Mouse (Mus musculus): Measurements from ENCODE around the gene Arhgap5. TPM values are rescaled to one million over a fixed set of nuclear protein-coding genes. Genes with fewer than 3 reads are reported as not detected.

The Arhgap5 gene
- polyA plus RNA-seq, 1 experiment = 7.3 TPM

DNA sequence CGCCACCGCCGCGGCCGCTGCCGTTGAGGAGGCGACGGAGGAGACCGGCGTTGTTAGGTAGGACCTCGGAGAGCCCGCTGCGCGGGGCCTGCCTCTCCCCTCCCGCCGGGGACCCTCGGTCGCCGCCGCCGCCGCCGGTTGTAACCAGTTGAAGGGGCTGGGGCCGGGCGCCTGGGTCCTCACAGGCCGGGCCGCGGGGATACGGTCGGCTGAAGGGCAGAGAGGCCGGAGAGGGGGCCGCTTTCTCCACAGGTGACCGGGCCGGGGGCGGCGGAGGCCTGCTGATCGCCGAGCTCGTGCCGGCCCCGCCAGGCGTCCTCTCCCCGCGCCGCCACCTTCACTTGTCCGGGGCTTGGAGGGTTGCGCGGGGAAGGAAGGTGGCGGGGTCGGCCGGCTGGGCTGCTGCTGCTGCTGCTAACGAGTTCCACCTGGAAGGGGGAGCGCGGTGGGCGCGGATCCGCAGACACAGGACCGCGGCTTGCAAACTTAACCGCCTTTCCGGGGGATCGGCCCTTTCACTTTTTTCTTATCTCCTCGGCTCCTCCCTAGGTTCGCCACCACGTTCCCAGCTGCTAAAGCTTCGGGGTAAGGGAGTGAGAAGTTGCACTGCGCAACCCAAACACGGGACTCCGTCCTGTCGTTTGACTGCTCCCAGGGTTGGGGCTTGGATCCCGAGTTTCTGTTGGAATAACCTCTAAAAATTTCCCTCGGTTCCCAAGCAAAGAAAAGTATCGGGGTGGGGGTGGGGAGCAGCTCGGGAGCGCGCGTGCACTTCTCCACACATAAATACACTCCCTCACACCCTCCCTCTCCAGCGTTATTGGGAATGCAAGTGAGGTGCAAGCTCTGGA lies 784 bp downstream of the Arhgap5 start:
- Histone ChIP-seq H3K27me3 (ENCODE audit: control insufficient read depth, insufficient read depth, insufficient read length) (no peaks in the 10 kb centered on the region), H3K4me3 (ENCODE audit: insufficient read depth, poor library complexity, severe bottlenecking) (peak overlapping the region; percentile 77)
- no peak for TF ChIP-seq MYOG (IDR thresholded peaks at IDR 0.05; ENCODE audit: control insufficient read depth, extremely low read depth, insufficient read length)
- no peak for TF ChIP-seq CTCF (IDR thresholded peaks at IDR 0.05; ENCODE audit: control insufficient read depth, insufficient read depth, insufficient read length)
- TF ChIP-seq MAX (IDR thresholded peaks at IDR 0.05) = no peak
- TF ChIP-seq MYOD1 (IDR thresholded peaks at IDR 0.05; ENCODE audit: control insufficient read depth, insufficient read length, low read depth) = no peak
- TF ChIP-seq USF1 (IDR thresholded peaks at IDR 0.05; ENCODE audit: low read depth) = no peak
- TF ChIP-seq CEBPB (IDR thresholded peaks at IDR 0.05; ENCODE audit: low read depth) = no peak
- no peak for TF ChIP-seq FOSL1 (IDR thresholded peaks at IDR 0.05; ENCODE audit: insufficient read depth, low read length, poor library complexity, severe bottlenecking)

DNA sequence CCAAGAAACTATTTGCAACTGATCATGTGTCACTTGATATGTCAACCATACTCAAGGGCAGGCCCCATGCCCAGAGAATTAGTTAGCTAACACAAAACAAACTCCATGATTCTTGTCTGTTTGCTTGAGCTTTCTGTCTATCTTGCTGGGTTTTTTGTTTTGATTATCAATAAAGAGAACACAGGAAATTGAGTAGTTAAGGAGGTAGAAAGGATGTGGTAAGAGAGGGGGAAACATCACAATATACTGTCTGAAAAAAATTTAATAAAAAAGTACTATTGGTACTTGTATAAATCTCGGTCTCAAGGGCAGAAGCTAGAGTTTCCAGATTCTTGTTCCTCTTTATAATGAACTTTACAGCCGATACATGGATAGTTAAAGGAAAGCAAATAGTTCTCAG lies 20.9 kb downstream of the Arhgap5 start:
- H3ac ChIP-seq (ENCODE audit: control insufficient read depth, insufficient read length, low read depth) = no peak overlapping the region
- peaks cover 8% of the 10 kb centered on the region for H3K36me3 ChIP-seq (ENCODE audit: control insufficient read depth, insufficient read depth)
- H3K79me3 ChIP-seq (ENCODE audit: low read depth) = peaks cover 61% of the 10 kb centered on the region
- H3K4me3 ChIP-seq (ENCODE audit: insufficient read depth, poor library complexity, severe bottlenecking) = no peak overlapping the region
- TF ChIP-seq MYOD1 (IDR thresholded peaks at IDR 0.05; ENCODE audit: control insufficient read depth, insufficient read length, low read depth) (no peak), CTCF (IDR thresholded peaks at IDR 0.05; ENCODE audit: control insufficient read depth, insufficient read depth, insufficient read length) (no peak), FOSL1 (IDR thresholded peaks at IDR 0.05; ENCODE audit: insufficient read depth, low read length, poor library complexity, severe bottlenecking) (no peak), MAX (IDR thresholded peaks at IDR 0.05) (no peak), CEBPB (IDR thresholded peaks at IDR 0.05; ENCODE audit: low read depth) (no peak), USF1 (IDR thresholded peaks at IDR 0.05; ENCODE audit: low read depth) (no peak), MYOG (IDR thresholded peaks at IDR 0.05; ENCODE audit: control insufficient read depth, extremely low read depth, insufficient read length) (no peak)
- no peaks in the 10 kb centered on the region for H3K27me3 ChIP-seq (ENCODE audit: control insufficient read depth, insufficient read depth, insufficient read length)
- H3K79me2 ChIP-seq (ENCODE audit: control insufficient read depth, insufficient read depth) = peaks cover 92% of the 10 kb centered on the region

More for the DNA sequence above, 784 bp downstream of the Arhgap5 start:
- Histone ChIP-seq H3K79me2 (ENCODE audit: control insufficient read depth, insufficient read depth) (peaks cover 52% of the 10 kb centered on the region), H3K36me3 (ENCODE audit: control insufficient read depth, insufficient read depth) (no peaks in the 10 kb centered on the region), H3ac (ENCODE audit: control insufficient read depth, insufficient read length, low read depth) (peak overlapping the region; percentile 96), H3K79me3 (ENCODE audit: low read depth) (peaks cover 48% of the 10 kb centered on the region)

DNA sequence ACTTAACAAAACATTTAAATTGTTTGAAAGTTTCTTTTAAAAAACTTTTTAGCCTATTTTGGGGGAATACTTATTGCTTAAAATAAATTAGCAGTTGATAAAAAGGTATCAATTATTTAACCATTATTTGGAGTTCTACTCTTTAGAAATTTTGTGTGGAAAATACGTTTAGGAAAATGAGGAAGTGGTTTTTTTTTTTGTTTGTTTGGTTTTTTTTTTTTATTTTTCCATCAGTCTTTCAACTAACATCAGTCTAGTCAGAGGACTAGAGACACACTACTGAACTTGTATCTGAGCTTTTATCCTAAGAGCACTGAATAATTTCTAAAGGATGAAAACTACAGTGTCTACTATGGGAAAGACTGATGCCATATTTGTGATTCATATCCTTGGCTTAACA lies 21.7 kb downstream of the Arhgap5 start:
- Histone ChIP-seq H3ac (ENCODE audit: control insufficient read depth, insufficient read length, low read depth) (no peak overlapping the region), H3K27me3 (ENCODE audit: control insufficient read depth, insufficient read depth, insufficient read length) (no peaks in the 10 kb centered on the region)
- TF ChIP-seq USF1 (IDR thresholded peaks at IDR 0.05; ENCODE audit: low read depth) (no peak), CTCF (IDR thresholded peaks at IDR 0.05; ENCODE audit: control insufficient read depth, insufficient read depth, insufficient read length) (no peak), MAX (IDR thresholded peaks at IDR 0.05) (no peak), CEBPB (IDR thresholded peaks at IDR 0.05; ENCODE audit: low read depth) (no peak), MYOG (IDR thresholded peaks at IDR 0.05; ENCODE audit: control insufficient read depth, extremely low read depth, insufficient read length) (no peak), MYOD1 (IDR thresholded peaks at IDR 0.05; ENCODE audit: control insufficient read depth, insufficient read length, low read depth) (no peak), FOSL1 (IDR thresholded peaks at IDR 0.05; ENCODE audit: insufficient read depth, low read length, poor library complexity, severe bottlenecking) (no peak)

DNA sequence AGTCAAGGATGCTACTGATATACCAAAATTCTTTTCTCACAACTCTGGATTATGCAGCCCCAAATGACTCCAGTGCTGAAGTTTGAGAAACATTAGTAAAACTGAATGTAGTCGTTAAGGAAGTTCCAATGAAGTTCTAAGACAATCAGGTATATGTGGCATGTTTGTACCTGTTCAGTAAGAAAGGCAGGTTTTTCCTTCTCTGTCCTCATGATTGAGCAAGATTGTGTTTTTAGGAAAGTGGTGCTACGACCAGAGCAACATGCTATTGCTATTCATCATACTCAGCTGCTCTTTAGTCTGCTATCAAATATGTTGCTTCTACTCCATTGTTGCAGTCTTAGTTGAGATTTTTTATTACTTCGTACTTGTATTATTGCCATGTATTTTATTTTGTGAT lies 26.0 kb downstream of the Arhgap5 start:
- no peak overlapping the region for H3ac ChIP-seq (ENCODE audit: control insufficient read depth, insufficient read length, low read depth)
- TF ChIP-seq USF1 (IDR thresholded peaks at IDR 0.05; ENCODE audit: low read depth) (no peak), MYOD1 (IDR thresholded peaks at IDR 0.05; ENCODE audit: control insufficient read depth, insufficient read length, low read depth) (no peak), MYOG (IDR thresholded peaks at IDR 0.05; ENCODE audit: control insufficient read depth, extremely low read depth, insufficient read length) (no peak), CEBPB (IDR thresholded peaks at IDR 0.05; ENCODE audit: low read depth) (no peak), CTCF (IDR thresholded peaks at IDR 0.05; ENCODE audit: control insufficient read depth, insufficient read depth, insufficient read length) (no peak), MAX (IDR thresholded peaks at IDR 0.05) (no peak), FOSL1 (IDR thresholded peaks at IDR 0.05; ENCODE audit: insufficient read depth, low read length, poor library complexity, severe bottlenecking) (no peak)
- H3K36me3 ChIP-seq (ENCODE audit: control insufficient read depth, insufficient read depth) = no peaks in the 10 kb centered on the region
- no peaks in the 10 kb centered on the region for H3K27me3 ChIP-seq (ENCODE audit: control insufficient read depth, insufficient read depth, insufficient read length)
- H3K79me2 ChIP-seq (ENCODE audit: control insufficient read depth, insufficient read depth) = peaks cover 98% of the 10 kb centered on the region
- H3K79me3 ChIP-seq (ENCODE audit: low read depth) = peaks cover 68% of the 10 kb centered on the region
- H3K4me3 ChIP-seq (ENCODE audit: insufficient read depth, poor library complexity, severe bottlenecking) = no peak overlapping the region

More for the DNA sequence above, 21.7 kb downstream of the Arhgap5 start:
- no peak overlapping the region for H3K4me3 ChIP-seq (ENCODE audit: insufficient read depth, poor library complexity, severe bottlenecking)
- H3K36me3 ChIP-seq (ENCODE audit: control insufficient read depth, insufficient read depth) = peaks cover 7% of the 10 kb centered on the region
- H3K79me2 ChIP-seq (ENCODE audit: control insufficient read depth, insufficient read depth) = peaks cover 98% of the 10 kb centered on the region
- H3K79me3 ChIP-seq (ENCODE audit: low read depth) = peaks cover 64% of the 10 kb centered on the region

DNA sequence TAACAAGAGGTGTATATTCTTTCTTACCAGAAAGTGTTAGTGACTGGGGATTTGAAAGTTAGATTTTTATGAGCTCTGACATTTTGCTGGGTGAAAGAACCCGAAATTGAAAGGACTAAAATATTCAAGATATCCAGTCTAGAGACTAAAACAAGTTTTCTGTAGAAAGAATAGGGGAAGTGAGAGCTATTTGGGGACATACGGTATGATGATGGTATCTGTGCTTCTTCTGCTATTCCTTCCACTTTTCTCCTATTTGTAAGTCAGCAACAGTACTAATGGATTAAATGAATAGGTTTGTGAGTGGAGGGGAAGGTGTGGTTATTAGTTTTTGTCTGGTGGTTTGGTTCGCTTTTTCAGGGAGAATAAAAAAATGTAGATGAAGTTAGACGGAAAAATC lies 37.5 kb downstream of the Arhgap5 start:
- Histone ChIP-seq H3K36me3 (ENCODE audit: control insufficient read depth, insufficient read depth) (peaks cover 12% of the 10 kb centered on the region), H3K27me3 (ENCODE audit: control insufficient read depth, insufficient read depth, insufficient read length) (no peaks in the 10 kb centered on the region), H3K79me3 (ENCODE audit: low read depth) (peaks cover 32% of the 10 kb centered on the region), H3K4me3 (ENCODE audit: insufficient read depth, poor library complexity, severe bottlenecking) (no peak overlapping the region), H3ac (ENCODE audit: control insufficient read depth, insufficient read length, low read depth) (no peak overlapping the region), H3K79me2 (ENCODE audit: control insufficient read depth, insufficient read depth) (peaks cover 67% of the 10 kb centered on the region)
- TF ChIP-seq CTCF (IDR thresholded peaks at IDR 0.05; ENCODE audit: control insufficient read depth, insufficient read depth, insufficient read length) = no peak
- TF ChIP-seq MYOD1 (IDR thresholded peaks at IDR 0.05; ENCODE audit: control insufficient read depth, insufficient read length, low read depth) = no peak
- TF ChIP-seq CEBPB (IDR thresholded peaks at IDR 0.05; ENCODE audit: low read depth) = no peak
- TF ChIP-seq MYOG (IDR thresholded peaks at IDR 0.05; ENCODE audit: control insufficient read depth, extremely low read depth, insufficient read length) = no peak
- TF ChIP-seq MAX (IDR thresholded peaks at IDR 0.05) = no peak
- TF ChIP-seq FOSL1 (IDR thresholded peaks at IDR 0.05; ENCODE audit: insufficient read depth, low read length, poor library complexity, severe bottlenecking) = no peak
- TF ChIP-seq USF1 (IDR thresholded peaks at IDR 0.05; ENCODE audit: low read depth) = no peak
